In the genomic region with DNA sequence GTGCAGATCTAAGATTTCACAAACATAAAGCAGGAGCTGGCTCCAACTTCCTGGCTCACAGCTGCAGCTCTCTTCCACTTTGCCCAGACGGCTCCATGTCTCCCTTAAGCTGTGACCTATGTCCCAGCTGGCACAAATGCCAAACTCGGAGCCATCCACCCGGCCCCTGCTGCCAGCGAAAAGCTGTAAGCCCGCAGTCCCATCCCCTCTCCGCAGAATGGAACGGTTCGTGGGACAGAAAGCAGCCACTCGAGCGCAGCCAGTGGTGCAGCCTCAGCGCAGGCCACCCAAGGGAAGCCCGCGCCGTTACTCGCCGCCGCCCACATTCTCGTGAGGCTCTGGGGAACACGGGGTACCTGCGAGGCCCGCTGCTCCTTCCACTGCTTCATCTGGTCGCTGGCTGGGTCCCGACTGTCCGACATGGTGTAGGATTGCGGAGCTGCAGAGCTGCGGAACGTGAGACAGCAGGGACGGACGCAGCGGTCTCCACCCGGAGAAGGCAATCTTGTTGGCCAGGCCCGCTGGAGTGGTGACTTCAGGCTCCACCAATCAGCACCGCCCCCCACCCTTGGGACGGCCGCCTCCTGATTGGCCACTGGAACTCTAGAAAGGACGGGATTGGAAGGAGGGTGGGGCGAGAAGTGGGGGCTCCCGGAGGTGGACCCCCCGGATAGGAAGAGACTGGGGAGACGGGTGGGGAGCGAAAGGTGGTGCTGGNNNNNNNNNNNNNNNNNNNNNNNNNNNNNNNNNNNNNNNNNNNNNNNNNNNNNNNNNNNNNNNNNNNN, we compare ENCODE assay signal across 8 mouse cellular contexts. TPM values are rescaled to one million over a fixed set of nuclear protein-coding genes. Genes with fewer than 3 reads are reported as not detected.
A peak's percentile ranks its signal among the peaks of the same experiment; 100 is the strongest.
DNase-seq lines count a peak whose midpoint lies in the region; ATAC-seq lines count a peak whose summit lies in the region.

A gene (minus strand): TSS at position 544 of the 785 bp plus-strand sequence.

- peak within 1 kb of the TSS; percentile 92 for H3K27ac ChIP-seq in forebrain, embryonic 14.5 days (ENCODE audit: low read depth, low read length)
- peak within 1 kb of the TSS; percentile 95 for H3K27ac ChIP-seq in neural tube, embryonic 15.5 days (replicated peaks)

- H3K27me3 ChIP-seq in forebrain, embryonic 14.5 days (replicated peaks; ENCODE audit: control insufficient read depth, insufficient read depth, low read length) = no peaks in the 10 kb centered on the region
- no peaks in the 10 kb centered on the region for H3K27me3 ChIP-seq in neural tube, embryonic 15.5 days (replicated peaks)

- H3K4me1 ChIP-seq in forebrain, embryonic 14.5 days (ENCODE audit: control insufficient read depth, insufficient read depth, low read length) = peaks cover 12% of the 10 kb centered on the region
- peaks cover 23% of the 10 kb centered on the region for H3K4me1 ChIP-seq in neural tube, embryonic 15.5 days

- peak within 1 kb of the TSS; percentile 88 for H3K9ac ChIP-seq in forebrain, embryonic 14.5 days (ENCODE audit: low read length)
- H3K9ac ChIP-seq in neural tube, embryonic 15.5 days (replicated peaks) = peak within 1 kb of the TSS; percentile 87

- DNase-seq in ES-CJ7 (ENCODE audit: low read depth, low spot score) = peak; percentile 86
- peak; percentile 90 for DNase-seq in cerebellum, adult 11 months
- DNase-seq in forebrain, embryonic 14.5 days (ENCODE audit: low spot score) = peak; percentile 97
- DNase-seq in heart, postnatal 14 days = peak; percentile 94 to 95
- DNase-seq in layer of hippocampus, adult 11-12 months (ENCODE audit: low spot score) = peak; percentile 97
- DNase-seq in lung, adult 18-20 months = peak; percentile 98
- peak; percentile 94 for DNase-seq in testis, postnatal 14 days (ENCODE audit: low spot score)

- no peaks in the 10 kb centered on the region for H3K36me3 ChIP-seq in forebrain, embryonic 14.5 days (ENCODE audit: control insufficient read depth, insufficient read depth, low read length)
- no peaks in the 10 kb centered on the region for H3K36me3 ChIP-seq in neural tube, embryonic 15.5 days

- intact Hi-C loops in heart, postnatal 14 days (cut with DNase I) = no loop called here

- under 1% methylated on average over 41 of the region's 41 CpGs for WGBS in forebrain, embryonic 14.5 days
- under 1% methylated on average over 41 of the region's 41 CpGs for WGBS in neural tube, embryonic 15.5 days

- peak; percentile 99 for ATAC-seq in forebrain, embryonic 14.5 days
- ATAC-seq in neural tube, embryonic 15.5 days (ENCODE audit: low FRiP score) = peak; percentile 100

- H3K9me3 ChIP-seq in forebrain, embryonic 14.5 days (replicated peaks; ENCODE audit: control insufficient read depth, low read length) = no peaks in the 10 kb centered on the region
- no peaks in the 10 kb centered on the region for H3K9me3 ChIP-seq in neural tube, embryonic 15.5 days (replicated peaks)

- H3K4me3 ChIP-seq in forebrain, embryonic 14.5 days (ENCODE audit: low read depth, low read length) = peak within 1 kb of the TSS; percentile 75
- peak within 1 kb of the TSS; percentile 88 for H3K4me3 ChIP-seq in neural tube, embryonic 15.5 days (replicated peaks)

- H3K4me2 ChIP-seq in forebrain, embryonic 14.5 days (ENCODE audit: low read length) = peak within 1 kb of the TSS; percentile 74
- peak within 1 kb of the TSS; percentile 79 for H3K4me2 ChIP-seq in neural tube, embryonic 15.5 days

RNA-seq across cellular contexts. Expression of the gene that starts here (rescaled TPM):
- polyA plus RNA-seq in forebrain, embryonic 14.5 days (2014; fragmentation: Nextera tagmentation; extraction: Ambion mirVana) = 81.9 and 97.3 TPM in 2 replicates
- total RNA-seq in heart, postnatal 14 days (2021) = 100 to 1,000 TPM; 191 to 200 TPM
- polyA plus RNA-seq in neural tube, embryonic 15.5 days (2015; fragmentation: Nextera tagmentation; extraction: Ambion mirVana) = 81.2 and 94.1 TPM in 2 replicates

Comparison
In these comparisons a context has a peak if more than half of its experiments do, and no peak if none do; other contexts are left out.
1. Peak in every context shown above with its lines: DNase-seq, ATAC-seq, H3K4me3 ChIP-seq and H3K27ac ChIP-seq.